Mouse (Mus musculus) neural tube, postnatal 0 days (tissue): Measurements from ENCODE around the gene Mst1r. TPM values are rescaled to one million over a fixed set of nuclear protein-coding genes. Genes with fewer than 3 reads are reported as not detected.

Experiments
- polyA plus RNA-seq: library from polyadenylated mRNA; unstranded; fragments of >200 nt; fragmentation: Nextera tagmentation; extraction: Ambion mirVana; gene quantifications from 2 replicates; pipeline ENCODE4 v1.2.1, GENCODE M21; 2015

Gene Mst1r
- polyA plus RNA-seq = 1.4 and 1.6 TPM in 2 replicates

DNA sequence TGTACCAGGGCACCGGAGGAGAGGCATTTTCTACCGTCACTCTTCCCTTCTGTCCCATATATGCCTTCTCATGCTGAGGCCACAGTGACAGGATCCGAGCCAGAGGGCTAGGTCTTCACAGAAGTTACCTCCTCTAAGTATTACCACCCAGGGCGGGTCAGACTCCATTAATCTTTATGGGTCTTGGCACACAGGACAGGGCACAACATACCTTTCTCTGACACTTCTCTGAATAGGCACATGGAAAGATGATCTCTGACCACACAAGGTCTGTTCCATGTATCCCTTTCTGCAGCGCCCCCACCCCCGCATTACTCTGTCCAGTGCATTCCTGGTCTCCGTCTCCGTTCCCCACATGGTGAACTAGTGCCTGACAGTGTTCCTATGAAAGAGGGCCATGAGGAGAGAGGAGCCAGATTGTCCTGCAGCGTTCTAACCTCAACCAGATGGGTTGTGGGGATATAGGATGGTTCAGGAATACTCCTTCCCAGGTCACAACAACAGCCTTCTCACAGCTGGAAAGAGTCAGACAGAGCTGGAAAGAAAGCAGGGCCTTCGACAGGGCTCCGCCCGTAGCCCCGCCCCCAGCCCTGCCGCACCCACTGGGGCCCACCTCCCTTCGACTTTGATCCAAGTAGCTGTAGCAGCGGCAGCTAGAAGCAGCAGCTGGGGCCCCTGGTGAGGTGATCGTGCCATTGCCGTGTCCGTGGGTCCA lies at the start of gene Mst1r:
Gene Mst1r (plus strand): TSS at position 622 of the 715 bp plus-strand sequence.

DNA sequence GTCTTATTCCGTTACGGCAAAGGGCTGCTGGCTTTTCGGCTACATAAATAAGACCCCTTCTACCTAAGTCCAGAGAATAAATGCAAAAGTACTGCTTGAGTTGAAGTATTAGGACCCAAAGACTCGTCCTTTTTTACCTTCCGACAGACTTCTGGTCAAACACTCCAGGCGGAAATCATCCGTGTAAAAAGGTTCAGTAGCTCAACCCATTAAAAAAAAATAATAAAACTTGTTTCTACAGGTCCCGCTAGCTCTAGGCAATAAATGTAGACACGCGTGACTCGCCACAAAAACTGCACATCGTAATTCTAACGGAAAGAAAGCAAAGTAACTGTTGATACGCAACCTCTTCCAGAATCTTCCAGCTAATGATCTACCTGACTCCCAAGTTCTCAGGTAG lies 33.5 kb upstream of the Mst1r start, which contains the start of gene Rbm6:
Gene Rbm6 (minus strand): TSS at position 101 of the 400 bp plus-strand sequence.

DNA sequence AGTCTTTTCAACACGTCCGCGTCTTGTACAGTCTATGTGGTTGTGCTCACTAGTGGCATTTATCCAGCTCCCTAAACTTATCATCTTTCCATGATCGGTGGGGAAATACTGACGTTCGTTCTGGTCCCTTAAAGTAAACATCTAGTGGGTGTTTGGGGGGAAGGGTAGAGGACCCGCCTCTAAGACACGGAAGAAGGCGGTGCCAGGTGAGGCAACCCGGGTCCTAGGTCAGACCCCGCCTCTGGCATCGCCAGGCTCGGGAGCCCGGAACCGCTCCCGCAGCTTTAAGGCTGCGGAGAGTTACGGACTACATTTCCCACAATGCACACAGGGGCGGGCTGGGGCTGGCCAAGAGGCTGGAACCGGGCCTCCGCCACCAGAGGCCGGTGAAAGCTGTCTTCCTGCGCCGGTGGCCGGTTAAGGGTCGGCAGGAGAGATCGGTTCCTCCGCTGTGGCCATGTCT lies 18.8 kb upstream of the Mst1r start, which contains the start of gene Mon1a:
Gene Mon1a (plus strand): TSS at position 348 of the 463 bp plus-strand sequence.

DNA sequence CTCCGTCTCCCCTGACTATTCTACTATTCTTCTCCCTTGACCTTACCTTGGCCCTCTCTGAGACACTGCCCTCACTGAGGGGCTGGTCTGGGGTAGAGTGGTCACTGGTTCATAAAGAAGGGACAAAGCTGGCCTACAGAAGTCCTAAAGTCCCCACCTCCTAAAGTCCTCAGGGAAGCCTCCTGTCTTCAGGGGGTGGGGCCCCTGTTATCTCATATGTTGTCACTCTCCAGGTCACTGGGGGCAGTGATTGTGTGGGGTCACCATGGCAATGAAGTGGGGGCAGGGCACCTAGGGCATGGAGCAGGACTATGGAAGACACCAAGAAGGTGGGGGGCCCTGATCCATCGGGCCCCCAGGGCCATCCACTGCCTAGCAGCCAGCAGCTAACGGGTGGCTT lies 21.5 kb downstream of the Mst1r start, which contains the start of gene Actl11:
Gene Actl11 (plus strand): TSS at position 301 of the 400 bp plus-strand sequence.

DNA sequence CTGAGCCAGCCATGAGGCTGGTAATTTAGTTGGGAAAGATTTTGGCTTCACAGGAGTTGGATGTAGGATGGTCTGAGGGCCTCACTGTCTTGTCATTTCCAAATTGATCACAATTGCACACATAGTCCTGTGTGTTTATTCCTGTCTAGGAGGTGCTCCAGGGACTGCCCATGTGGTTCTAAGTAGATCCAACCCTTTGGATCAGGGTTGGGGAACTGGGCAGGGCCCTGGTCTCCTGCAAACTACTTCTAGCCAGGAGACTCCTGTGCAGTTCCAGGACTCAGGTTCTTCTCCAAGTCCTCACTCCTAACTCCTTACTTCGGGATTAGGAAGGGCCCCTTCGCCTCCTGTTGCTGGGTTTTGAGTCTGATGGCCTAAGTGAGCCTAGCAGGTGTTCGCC lies 28.7 kb downstream of the Mst1r start, which contains the start of gene Camkv:
Gene Camkv (plus strand): TSS at position 301 of the 400 bp plus-strand sequence.

DNA sequence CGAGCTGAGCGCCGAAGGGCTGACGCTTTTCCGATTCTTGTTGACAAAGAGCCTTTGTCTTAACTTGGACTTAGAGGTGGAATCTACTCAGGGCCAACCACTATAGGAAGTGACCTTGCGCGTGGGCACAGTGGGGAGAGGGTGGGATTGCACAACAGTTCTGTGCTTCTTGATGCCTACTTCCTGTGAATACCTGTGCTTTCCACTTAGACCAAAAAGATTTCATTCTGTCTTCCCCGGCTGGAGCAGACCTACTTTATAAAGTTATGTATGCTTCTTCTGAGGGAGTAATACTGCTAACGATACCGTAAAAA lies 43.2 kb downstream of the Mst1r start, which contains the start of gene Traip:
Gene Traip (plus strand): TSS at position 215 of the 314 bp plus-strand sequence.

Other genes starting within 250 kb of the Mst1r start
- gene Slc38a3, start 237.3 kb upstream of the Mst1r start, polyA plus RNA-seq = 54.2 and 66.6 TPM in 2 replicates
- 3.0 and 4.8 TPM in 2 replicates for gene Gnat1, start 227.2 kb upstream of the Mst1r start, polyA plus RNA-seq
- 8.0 and 9.4 TPM in 2 replicates for gene Sema3f, start 196.4 kb upstream of the Mst1r start, polyA plus RNA-seq
- 136 and 143 TPM in 2 replicates for gene Rbm5, start 135.9 kb upstream of the Mst1r start, polyA plus RNA-seq
- gene Rbm6, start 33.6 kb upstream of the Mst1r start, polyA plus RNA-seq = 50.8 and 55.7 TPM in 2 replicates
- 13.8 and 15.2 TPM in 2 replicates for gene Mon1a, start 18.7 kb upstream of the Mst1r start, polyA plus RNA-seq
- not detected in 2 replicates for gene Actl11, start 21.6 kb downstream of the Mst1r start, polyA plus RNA-seq
- gene Camkv, start 28.8 kb downstream of the Mst1r start, polyA plus RNA-seq = 83.3 and 101 TPM in 2 replicates
- 5.1 and 7.6 TPM in 2 replicates for gene Traip, start 43.3 kb downstream of the Mst1r start, polyA plus RNA-seq
- 8.6 and 10.5 TPM in 2 replicates for gene Uba7, start 68.6 kb downstream of the Mst1r start, polyA plus RNA-seq
- gene Gm20661, start 76.2 kb downstream of the Mst1r start, polyA plus RNA-seq = 0.36 and 0.93 TPM in 2 replicates
- 19.8 and 20.4 TPM in 2 replicates for gene Inka1, start 79.0 kb downstream of the Mst1r start, polyA plus RNA-seq
- 1.2 and 2.5 TPM in 2 replicates for gene Cdhr4, start 85.6 kb downstream of the Mst1r start, polyA plus RNA-seq
- 0.74 and 0.92 TPM in 2 replicates for gene Gm20662, start 89.5 kb downstream of the Mst1r start, polyA plus RNA-seq
- gene Ip6k1, start 95.6 kb downstream of the Mst1r start, polyA plus RNA-seq = 76.1 and 83.1 TPM in 2 replicates
- gene Gmppb, start 142.4 kb downstream of the Mst1r start, polyA plus RNA-seq = 21.2 and 23.7 TPM in 2 replicates
- gene Amigo3, start 146.3 kb downstream of the Mst1r start, polyA plus RNA-seq = 1.9 and 2.3 TPM in 2 replicates
- 0.25 TPM in 1 of 2 replicates, not detected in the other for gene Mst1, start 173.6 kb downstream of the Mst1r start, polyA plus RNA-seq
- gene Rnf123, start 176.5 kb downstream of the Mst1r start, polyA plus RNA-seq = 32.1 and 42.2 TPM in 2 replicates
- gene Apeh, start 187.7 kb downstream of the Mst1r start, polyA plus RNA-seq = 43.7 and 50.4 TPM in 2 replicates